Mouse (Mus musculus) E14TG2a.4 (cell line): ENCODE results near the gene Pla2g2e.

Experiments
- CTCF ChIP-seq: conservative IDR thresholded peaks from 2 replicates; pipeline ENCODE4 v1.5.1; 2014; ENCODE audit warnings: low read length
- NANOG ChIP-seq: IDR thresholded peaks from 2 replicates; pipeline ENCODE4 v1.6.1; 2014; ENCODE audit warnings: borderline replicate concordance, low read length, mixed read lengths
- POU5F1 ChIP-seq: IDR thresholded peaks from 2 replicates; pipeline ENCODE4 v1.6.1; 2014; ENCODE audit warnings: low read length, borderline replicate concordance

DNA sequence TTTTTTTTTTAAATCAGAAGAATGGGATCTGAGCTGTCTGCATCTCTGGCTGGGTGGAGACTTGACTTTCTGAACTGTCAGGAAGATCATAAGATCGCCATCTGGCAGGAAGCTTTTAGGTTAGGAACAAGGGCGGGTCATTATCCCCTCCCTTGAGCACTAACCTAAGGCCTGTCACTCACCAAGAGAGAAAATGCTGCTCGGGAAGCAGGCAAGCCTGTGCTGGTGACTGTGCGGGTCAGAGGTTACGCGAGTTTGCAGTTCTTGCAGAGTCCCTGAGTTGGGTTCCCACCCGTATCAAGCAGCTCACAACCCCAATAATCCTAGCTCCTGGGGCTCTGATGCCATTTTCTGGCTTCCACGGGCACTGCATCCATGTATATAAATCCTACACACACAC is 9.1 kb upstream of the Pla2g2e start:
- TF ChIP-seq CTCF (no peak), NANOG (no peak), POU5F1 (no peak)
